Mouse (Mus musculus): ENCODE data around the gene Efna4.

DNA sequence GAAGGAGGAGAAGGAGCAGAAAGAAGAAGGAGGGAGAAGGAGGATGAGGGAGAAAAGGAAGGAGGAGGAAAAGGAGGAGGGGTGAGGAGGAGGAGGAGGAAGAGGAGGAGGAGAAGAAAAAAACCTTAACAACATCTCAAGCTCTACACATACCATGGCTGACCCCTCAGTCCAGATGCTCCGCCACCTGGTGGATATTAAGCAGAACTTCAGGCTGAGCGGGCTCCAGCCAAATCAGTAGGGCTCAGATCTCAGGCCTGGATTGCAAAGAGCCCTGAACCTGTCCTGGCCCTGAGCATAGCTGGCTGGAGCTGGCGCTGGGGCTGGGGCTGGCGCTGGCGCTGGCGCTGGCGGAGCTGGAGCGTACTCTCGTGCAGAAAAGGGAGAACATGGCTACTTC is 29.7 kb downstream of the Efna4 start:
- TF ChIP-seq TAL1 (IDR thresholded peaks at IDR 0.05; ENCODE audit: low read length) (no peak), GATA1 (IDR thresholded peaks at IDR 0.05; ENCODE audit: low read length) (no peak)
